27 mouse cellular contexts compared by ENCODE assay signal in genomic region chr12:37985352-37985751, GRCm38 (mm10).
A peak's percentile ranks its signal among the peaks of the same experiment; 100 is the strongest.
DNase-seq lines count a peak whose midpoint lies in the region; ATAC-seq lines count a peak whose summit lies in the region.
"Had no signal": no experiment of that assay in that cellular context is flagged by ENCODE, and none has a peak within 500 bp of the region (broad histone marks: within the 10 kb centered on the region; RNA-seq: fewer than 3 reads in every experiment).

No protein-coding gene starts in this region.

- no peak overlapping the region for H3K4me2 ChIP-seq in lung, embryonic 15.5 days
- H3K4me2 ChIP-seq: embryonic facial prominence, embryonic 13.5 days; forebrain, embryonic 12.5 days; forebrain, embryonic 15.5 days; heart, embryonic 12.5 days; heart, embryonic 15.5 days; hindbrain, embryonic 13.5 days had no signal

- ATAC-seq in lung, embryonic 15.5 days (ENCODE audit: borderline replicate concordance, extremely low read depth, low FRiP score, low TSS enrichment) = 0 out of 2 replicates have a peak, but pooled peaks have one; percentile 23
- ATAC-seq: forebrain, embryonic 15.5 days; hindbrain, embryonic 16.5 days; Patski had no signal

- WGBS in lung, embryonic 15.5 days = 58% methylated on average over 1 of the region's 1 CpGs

- no peaks in the 10 kb centered on the region for H3K27me3 ChIP-seq in lung, embryonic 15.5 days
- H3K27me3 ChIP-seq: embryonic facial prominence, embryonic 13.5 days; forebrain, embryonic 12.5 days; forebrain, embryonic 15.5 days; heart, embryonic 12.5 days; heart, embryonic 15.5 days; hindbrain, embryonic 13.5 days; Patski had no signal

- H3K27ac ChIP-seq in lung, embryonic 15.5 days = no peak overlapping the region
- H3K27ac ChIP-seq: embryonic facial prominence, embryonic 10.5 days; embryonic facial prominence, embryonic 13.5 days; forebrain, embryonic 12.5 days; forebrain, embryonic 15.5 days; heart, embryonic 15.5 days; hindbrain, embryonic 10.5 days; hindbrain, embryonic 13.5 days had no signal

- no peak overlapping the region for H3K4me3 ChIP-seq in lung, embryonic 15.5 days
- H3K4me3 ChIP-seq: embryonic facial prominence, embryonic 10.5 days; embryonic facial prominence, embryonic 13.5 days; erythroblast, embryonic 14.5 days; forebrain, embryonic 12.5 days; forebrain, embryonic 15.5 days; heart, embryonic 12.5 days; heart, embryonic 15.5 days; hindbrain, embryonic 10.5 days; hindbrain, embryonic 13.5 days had no signal

- H3K4me1 ChIP-seq in lung, embryonic 15.5 days = no peaks in the 10 kb centered on the region
- H3K4me1 ChIP-seq: embryonic facial prominence, embryonic 10.5 days; embryonic facial prominence, embryonic 13.5 days; forebrain, embryonic 12.5 days; heart, embryonic 12.5 days; heart, embryonic 15.5 days; hindbrain, embryonic 10.5 days; hindbrain, embryonic 13.5 days had no signal

- H3K36me3 ChIP-seq in lung, embryonic 15.5 days = no peaks in the 10 kb centered on the region
- H3K36me3 ChIP-seq: embryonic facial prominence, embryonic 10.5 days; embryonic facial prominence, embryonic 13.5 days; forebrain, embryonic 12.5 days; forebrain, embryonic 15.5 days; heart, embryonic 12.5 days; heart, embryonic 15.5 days; hindbrain, embryonic 10.5 days; hindbrain, embryonic 13.5 days had no signal

- H3K9me3 ChIP-seq in lung, embryonic 15.5 days = no peaks in the 10 kb centered on the region
- H3K9me3 ChIP-seq: embryonic facial prominence, embryonic 10.5 days; embryonic facial prominence, embryonic 13.5 days; forebrain, embryonic 12.5 days; forebrain, embryonic 15.5 days; heart, embryonic 12.5 days; heart, embryonic 15.5 days; hindbrain, embryonic 10.5 days; hindbrain, embryonic 13.5 days had no signal

- no peak for DNase-seq in lung, postnatal 4 days
- DNase-seq in lung, postnatal 25 days (ENCODE audit: low spot score) = peak; percentile 28
- DNase-seq in lung, postnatal 10 days = no peak
- DNase-seq in lung, postnatal 36 days = peak; percentile 24
- no peak for DNase-seq in cerebellum, postnatal 36 days
- DNase-seq: adrenal gland, postnatal 10 days; adrenal gland, postnatal 36 days; cerebellum, adult 2 months; cerebellum, adult 9-11 months; cerebellum, postnatal 25 days; embryo, embryonic 11 days; gastrocnemius, postnatal 25 days; heart, adult 18-20 months; heart, postnatal 10 days; heart, postnatal 36 days had no signal

- H3K9ac ChIP-seq in lung, embryonic 15.5 days = no peak overlapping the region
- H3K9ac ChIP-seq: embryonic facial prominence, embryonic 13.5 days; forebrain, embryonic 12.5 days; forebrain, embryonic 15.5 days; heart, embryonic 12.5 days; heart, embryonic 15.5 days; hindbrain, embryonic 13.5 days had no signal

Comparison
In these comparisons a context has a peak if more than half of its experiments do, and no peak if none do; other contexts are left out.
1. DNase-seq: peak in lung, postnatal 25 days (single experiment) and lung, postnatal 36 days (single experiment); none in lung, postnatal 4 days (0 of 2), lung, postnatal 10 days (single experiment) and cerebellum, postnatal 36 days (0 of 2).